Mouse (Mus musculus): ENCODE data around the gene Eef1a2.

GRCm38 (mm10) chr2:181157716-181158302 is 995 bp upstream of the Eef1a2 start:
- TF ChIP-seq CTCF (conservative IDR thresholded peaks at IDR 0.05 in 1 of 2, IDR thresholded peaks at IDR 0.05 in 1 of 2; ENCODE audit: low read depth in 2 of 2, low read length in 2 of 2), result no peak
- no peak for TF ChIP-seq TBP (conservative IDR thresholded peaks at IDR 0.05; ENCODE audit: low read depth, low read length)
- TF ChIP-seq RCOR1 (conservative IDR thresholded peaks at IDR 0.05; ENCODE audit: low read depth, low read length), result no peak
- TF ChIP-seq E2F4 (IDR thresholded peaks at IDR 0.05; ENCODE audit: insufficient replicate concordance, low read depth, low read length), result no peak
- TF ChIP-seq POLR2A (IDR thresholded peaks at IDR 0.05; ENCODE audit: low read depth, low read length), result no peak
- TF ChIP-seq MAFK (IDR thresholded peaks at IDR 0.05; ENCODE audit: insufficient replicate concordance, low read length), result no peak
- no peak for TF ChIP-seq RAD21 (IDR thresholded peaks at IDR 0.05; ENCODE audit: low read depth, low read length)
- no peak for TF ChIP-seq NRF1 (IDR thresholded peaks at IDR 0.05; ENCODE audit: low read depth, low read length)
- TF ChIP-seq ZMIZ1 (IDR thresholded peaks at IDR 0.05; ENCODE audit: low read depth, low read length), result no peak

Measured in CH12.LX (cell line).